ENCODE assay signal across 8 mouse cellular contexts in genomic region chr6:128425046-128425445, GRCm38 (mm10). TPM values are rescaled to one million over a fixed set of nuclear protein-coding genes. Genes with fewer than 3 reads are reported as not detected.
DNase-seq lines count a peak whose midpoint lies in the region; ATAC-seq and TF ChIP-seq lines count a peak whose summit lies in the region.

No protein-coding gene starts in this region.

- peak overlapping the region; percentile 73 for H3K4me2 ChIP-seq in limb, embryonic 13.5 days (replicated peaks)
- peak overlapping the region; percentile 72 for H3K4me2 ChIP-seq in stomach, embryonic 15.5 days

- 0 out of 2 replicates have a peak overlapping the region, but pooled peaks have one; percentile 96 for H3K27ac ChIP-seq in spleen, adult 2 months (ENCODE audit: insufficient read depth, low read length)
- H3K27ac ChIP-seq in limb, embryonic 13.5 days, result peak overlapping the region; percentile 69
- peak overlapping the region; percentile 97; the same call in 1 of the 2 replicates for H3K27ac ChIP-seq in stomach, embryonic 15.5 days

- no peaks in the 10 kb centered on the region for H3K9me3 ChIP-seq in limb, embryonic 13.5 days
- H3K9me3 ChIP-seq in stomach, embryonic 15.5 days, result no peaks in the 10 kb centered on the region

- TF ChIP-seq CTCF in spleen, adult 2 months (IDR thresholded peaks at IDR 0.05; ENCODE audit: extremely low read depth, insufficient read depth, insufficient read length, insufficient replicate concordance), result no peak

- ATAC-seq in limb, embryonic 13.5 days (ENCODE audit: low FRiP score, low read depth), result no peak
- no peak for ATAC-seq in stomach, embryonic 15.5 days (ENCODE audit: insufficient read depth, low FRiP score, low read depth)
- no peak for ATAC-seq in activated CD4-positive, CD25-positive, alpha-beta regulatory T cell, adult 4 months

- TF ChIP-seq POLR2A in spleen, adult 2 months (IDR thresholded peaks at IDR 0.05; ENCODE audit: low read depth, low read length), result no peak

- no peaks in the 10 kb centered on the region for H3K36me3 ChIP-seq in spleen, adult 2 months (ENCODE audit: control insufficient read depth, insufficient read depth, low read length)
- peaks cover 28% of the 10 kb centered on the region for H3K36me3 ChIP-seq in limb, embryonic 13.5 days
- H3K36me3 ChIP-seq in stomach, embryonic 15.5 days, result peaks cover 17% of the 10 kb centered on the region

- peak overlapping the region; percentile 74 for H3K4me3 ChIP-seq in spleen, adult 2 months (ENCODE audit: extremely low read depth, insufficient read depth, insufficient read length)
- H3K4me3 ChIP-seq in limb, embryonic 13.5 days, result peak overlapping the region; percentile 66
- peak overlapping the region; percentile 71 for H3K4me3 ChIP-seq in stomach, embryonic 15.5 days (replicated peaks)

- peaks cover 2% of the 10 kb centered on the region; the same call in 1 of the 2 replicates for H3K4me1 ChIP-seq in spleen, adult 2 months (ENCODE audit: control insufficient read depth, insufficient read depth, insufficient read length)
- 0 out of 2 replicates have a peak, but pooled peaks cover 3% of the 10 kb centered on the region for H3K4me1 ChIP-seq in limb, embryonic 13.5 days
- no peaks in the 10 kb centered on the region for H3K4me1 ChIP-seq in stomach, embryonic 15.5 days

- H3K9ac ChIP-seq in limb, embryonic 13.5 days, result peak overlapping the region; percentile 74
- peak overlapping the region; percentile 65; the same call in 1 of the 2 replicates for H3K9ac ChIP-seq in stomach, embryonic 15.5 days

- no peaks in the 10 kb centered on the region for H3K27me3 ChIP-seq in spleen, adult 2 months (ENCODE audit: control insufficient read depth, insufficient read depth, low read length)
- H3K27me3 ChIP-seq in limb, embryonic 13.5 days, result no peaks in the 10 kb centered on the region
- no peaks in the 10 kb centered on the region for H3K27me3 ChIP-seq in stomach, embryonic 15.5 days (replicated peaks)

- peak; percentile 54 for DNase-seq in cerebellum, adult 11-12 months
- no peak for DNase-seq in cerebellum, adult 18-20 months
- no peak for DNase-seq in spleen, adult 2 months (ENCODE audit: low read depth in 1 of 2, low spot score in 2 of 2)
- DNase-seq in spleen, adult 18-20 months, result no peak
- no peak for DNase-seq in frontal cortex, postnatal 10 days (ENCODE audit: low spot score in 2 of 2)

- 30% methylated on average over 9 of the region's 9 CpGs for WGBS in spleen, adult 2 months
- WGBS in limb, embryonic 13.5 days, result 16% methylated on average over 9 of the region's 9 CpGs
- WGBS in stomach, embryonic 15.5 days, result 18% methylated on average over 9 of the region's 9 CpGs

RNA-seq across cellular contexts. Expression of gene Itfg2, which starts 0.3 kb away (rescaled TPM):
- 23.0 and 32.6 TPM in 2 replicates for polyA plus RNA-seq in spleen, adult 2 months (2012; rRNA removed)
- 41.1 and 41.3 TPM in 2 replicates for polyA plus RNA-seq in limb, embryonic 13.5 days (2015; fragmentation: Nextera tagmentation; extraction: Ambion mirVana)
- polyA plus RNA-seq in stomach, embryonic 15.5 days (2015; fragmentation: Nextera tagmentation; extraction: Ambion mirVana), result 28.5 and 29.0 TPM in 2 replicates
- 10 to 100 TPM; 17.6 to 20.6 TPM for polyA plus RNA-seq in activated CD4-positive, CD25-positive, alpha-beta regulatory T cell, adult 4 months (2017; shearing (Covaris generic))

RNA-seq across cellular contexts. Expression of gene Fkbp4, which starts 13.4 kb away (rescaled TPM):
- polyA plus RNA-seq in spleen, adult 2 months (2012; rRNA removed), result 46.3 and 60.3 TPM in 2 replicates
- 434 and 451 TPM in 2 replicates for polyA plus RNA-seq in limb, embryonic 13.5 days (2015; fragmentation: Nextera tagmentation; extraction: Ambion mirVana)
- polyA plus RNA-seq in stomach, embryonic 15.5 days (2015; fragmentation: Nextera tagmentation; extraction: Ambion mirVana), result 407 and 470 TPM in 2 replicates
- polyA plus RNA-seq in activated CD4-positive, CD25-positive, alpha-beta regulatory T cell, adult 4 months (2017; shearing (Covaris generic)), result 10 to 100 TPM; 47.6 to 76.7 TPM

RNA-seq across cellular contexts. Expression of gene Nrip2, which starts 25.9 kb away (rescaled TPM):
- 0.28 and 0.35 TPM in 2 replicates for polyA plus RNA-seq in spleen, adult 2 months (2012; rRNA removed)
- 5.9 and 6.9 TPM in 2 replicates for polyA plus RNA-seq in limb, embryonic 13.5 days (2015; fragmentation: Nextera tagmentation; extraction: Ambion mirVana)
- polyA plus RNA-seq in stomach, embryonic 15.5 days (2015; fragmentation: Nextera tagmentation; extraction: Ambion mirVana), result 4.7 and 5.3 TPM in 2 replicates
- polyA plus RNA-seq in activated CD4-positive, CD25-positive, alpha-beta regulatory T cell, adult 4 months (2017; shearing (Covaris generic)), result 1 to 10 TPM; 2.9 to 3.6 TPM

RNA-seq across cellular contexts. Expression of gene Gm44596, which starts 49.7 kb away (rescaled TPM):
- not detected in 2 replicates for polyA plus RNA-seq in spleen, adult 2 months (2012; rRNA removed)
- polyA plus RNA-seq in limb, embryonic 13.5 days (2015; fragmentation: Nextera tagmentation; extraction: Ambion mirVana), result not detected in 2 replicates
- polyA plus RNA-seq in stomach, embryonic 15.5 days (2015; fragmentation: Nextera tagmentation; extraction: Ambion mirVana), result not detected in 2 replicates
- polyA plus RNA-seq in activated CD4-positive, CD25-positive, alpha-beta regulatory T cell, adult 4 months (2017; shearing (Covaris generic)), result not detected

RNA-seq across cellular contexts. Expression of gene Tex52, which starts 49.8 kb away (rescaled TPM):
- polyA plus RNA-seq in spleen, adult 2 months (2012; rRNA removed), result 0.05 TPM in 1 of 2 replicates, not detected in the other
- polyA plus RNA-seq in limb, embryonic 13.5 days (2015; fragmentation: Nextera tagmentation; extraction: Ambion mirVana), result 0.34 and 0.49 TPM in 2 replicates
- 0.28 and 0.31 TPM in 2 replicates for polyA plus RNA-seq in stomach, embryonic 15.5 days (2015; fragmentation: Nextera tagmentation; extraction: Ambion mirVana)
- not detected for polyA plus RNA-seq in activated CD4-positive, CD25-positive, alpha-beta regulatory T cell, adult 4 months (2017; shearing (Covaris generic))
